Mouse (Mus musculus): ENCODE results near the gene Slc27a3. TPM values are rescaled to one million over a fixed set of nuclear protein-coding genes. Genes with fewer than 3 reads are reported as not detected.
"Not testable (repeated sequence)": the region's sequence is repeated elsewhere in the genome, so short reads cannot be mapped to it uniquely, and the experiment has no call there.

Slc27a3 gene
- polyA plus RNA-seq, 1 experiment from 2014 or later: 4.3 TPM

GRCm38 (mm10) chr3:90369041-90369440 is 20.7 kb downstream of the Slc27a3 start:
- ATAC-seq (ENCODE audit: insufficient number of reproducible peaks, insufficient read depth, low FRiP score, low read depth): no peak
- Histone ChIP-seq H3K9me3 (ENCODE audit: control insufficient read depth, low read length) (no peaks in the 10 kb centered on the region), H3K27ac (replicated peaks in 1 of 2; ENCODE audit: control insufficient read depth in 1 of 2, insufficient read depth in 1 of 2, low read depth in 2 of 2, low read length in 2 of 2) (no peak overlapping the region), H3K4me2 (ENCODE audit: low read length) (no peak overlapping the region), H3K4me3 (ENCODE audit: control insufficient read depth in 1 of 2, insufficient read depth in 1 of 2, low read depth in 1 of 2, low read length in 2 of 2) (no peak overlapping the region), H3K27me3 (ENCODE audit: control insufficient read depth, insufficient read depth, low read length) (no peaks in the 10 kb centered on the region), H3K9ac (ENCODE audit: low read length) (no peak overlapping the region), H3K4me1 (ENCODE audit: control insufficient read depth in 2 of 2, insufficient read depth in 2 of 2, low read length in 2 of 2) (no peaks in the 10 kb centered on the region), H3K36me3 (ENCODE audit: control insufficient read depth, insufficient read depth, low read length) (no peaks in the 10 kb centered on the region)
- 19% methylated on average over 2 of the region's 2 CpGs for WGBS

- H3K36me3 ChIP-seq (ENCODE audit: control insufficient read depth, insufficient read depth, low read length): peaks cover 3% of the 10 kb centered on the region; the same call in 1 of the 2 replicates
- ATAC-seq (ENCODE audit: insufficient number of reproducible peaks, insufficient read depth, low FRiP score, low read depth): no peak
- H3K4me2 ChIP-seq (ENCODE audit: low read length): no peak overlapping the region
- H3K9me3 ChIP-seq (ENCODE audit: control insufficient read depth, low read length): no peaks in the 10 kb centered on the region
- H3K27me3 ChIP-seq (ENCODE audit: control insufficient read depth, insufficient read depth, low read length): no peaks in the 10 kb centered on the region
- 82% methylated on average over 5 of the region's 5 CpGs for WGBS
- H3K4me3 ChIP-seq (ENCODE audit: control insufficient read depth in 1 of 2, insufficient read depth in 1 of 2, low read depth in 1 of 2, low read length in 2 of 2): no peak overlapping the region
- no peak overlapping the region for H3K9ac ChIP-seq (ENCODE audit: low read length)
- H3K27ac ChIP-seq (replicated peaks in 1 of 2; ENCODE audit: control insufficient read depth in 1 of 2, insufficient read depth in 1 of 2, low read depth in 2 of 2, low read length in 2 of 2): no peak overlapping the region
- H3K4me1 ChIP-seq (ENCODE audit: control insufficient read depth in 2 of 2, insufficient read depth in 2 of 2, low read length in 2 of 2): no peaks in the 10 kb centered on the region
These were observed 22.6 kb downstream of the Slc27a3 start for GRCm38 (mm10) chr3:90367001-90367632.

- no peak overlapping the region for H3K9ac ChIP-seq (ENCODE audit: low read length)
- no peak overlapping the region for H3K4me2 ChIP-seq (ENCODE audit: low read length)
- H3K27ac ChIP-seq (replicated peaks in 1 of 2; ENCODE audit: control insufficient read depth in 1 of 2, insufficient read depth in 1 of 2, low read depth in 2 of 2, low read length in 2 of 2): no peak overlapping the region
- no peak for ATAC-seq (ENCODE audit: insufficient number of reproducible peaks, insufficient read depth, low FRiP score, low read depth)
- no peaks in the 10 kb centered on the region for H3K9me3 ChIP-seq (ENCODE audit: control insufficient read depth, low read length)
- 64% methylated on average over 2 of the region's 2 CpGs for WGBS
- H3K27me3 ChIP-seq (ENCODE audit: control insufficient read depth, insufficient read depth, low read length): no peaks in the 10 kb centered on the region
- peaks cover 44% of the 10 kb centered on the region for H3K36me3 ChIP-seq (ENCODE audit: control insufficient read depth, insufficient read depth, low read length)
- no peaks in the 10 kb centered on the region for H3K4me1 ChIP-seq (ENCODE audit: control insufficient read depth in 2 of 2, insufficient read depth in 2 of 2, low read length in 2 of 2)
- H3K4me3 ChIP-seq (ENCODE audit: control insufficient read depth in 1 of 2, insufficient read depth in 1 of 2, low read depth in 1 of 2, low read length in 2 of 2): no peak overlapping the region
These were observed 27.4 kb downstream of the Slc27a3 start for GRCm38 (mm10) chr3:90362346-90362745.

- Histone ChIP-seq H3K27ac (replicated peaks in 1 of 2; ENCODE audit: control insufficient read depth in 1 of 2, insufficient read depth in 1 of 2, low read depth in 2 of 2, low read length in 2 of 2) (no peak overlapping the region), H3K27me3 (ENCODE audit: control insufficient read depth, insufficient read depth, low read length) (no peaks in the 10 kb centered on the region), H3K4me2 (ENCODE audit: low read length) (no peak overlapping the region), H3K9ac (ENCODE audit: low read length) (no peak overlapping the region), H3K9me3 (ENCODE audit: control insufficient read depth, low read length) (no peaks in the 10 kb centered on the region), H3K36me3 (ENCODE audit: control insufficient read depth, insufficient read depth, low read length) (peaks cover 53% of the 10 kb centered on the region), H3K4me3 (ENCODE audit: control insufficient read depth in 1 of 2, insufficient read depth in 1 of 2, low read depth in 1 of 2, low read length in 2 of 2) (no peak overlapping the region), H3K4me1 (ENCODE audit: control insufficient read depth in 2 of 2, insufficient read depth in 2 of 2, low read length in 2 of 2) (no peaks in the 10 kb centered on the region)
- 86% methylated on average over 4 of the region's 4 CpGs for WGBS
- no peak for ATAC-seq (ENCODE audit: insufficient number of reproducible peaks, insufficient read depth, low FRiP score, low read depth)
These were observed 28.3 kb downstream of the Slc27a3 start for GRCm38 (mm10) chr3:90361476-90361875.

- Histone ChIP-seq H3K27me3 (ENCODE audit: control insufficient read depth, insufficient read depth, low read length) (no peaks in the 10 kb centered on the region), H3K36me3 (ENCODE audit: control insufficient read depth, insufficient read depth, low read length) (peaks cover 75% of the 10 kb centered on the region), H3K4me3 (ENCODE audit: control insufficient read depth in 1 of 2, insufficient read depth in 1 of 2, low read depth in 1 of 2, low read length in 2 of 2) (no peak overlapping the region), H3K27ac (replicated peaks in 1 of 2; ENCODE audit: control insufficient read depth in 1 of 2, insufficient read depth in 1 of 2, low read depth in 2 of 2, low read length in 2 of 2) (no peak overlapping the region), H3K4me1 (ENCODE audit: control insufficient read depth in 2 of 2, insufficient read depth in 2 of 2, low read length in 2 of 2) (no peaks in the 10 kb centered on the region), H3K9ac (ENCODE audit: low read length) (no peak overlapping the region), H3K9me3 (ENCODE audit: control insufficient read depth, low read length) (no peaks in the 10 kb centered on the region), H3K4me2 (ENCODE audit: low read length) (no peak overlapping the region)
- WGBS: 89% methylated on average over 1 of the region's 1 CpGs
- no peak for ATAC-seq (ENCODE audit: insufficient number of reproducible peaks, insufficient read depth, low FRiP score, low read depth)
These were observed 30.5 kb downstream of the Slc27a3 start for GRCm38 (mm10) chr3:90359230-90359629.

GRCm38 (mm10) chr3:90357959-90358358 is 31.8 kb downstream of the Slc27a3 start:
- WGBS: 71% methylated on average over 7 of the region's 7 CpGs

GRCm38 (mm10) chr3:90347847-90348246 is 41.9 kb downstream of the Slc27a3 start:
- Histone ChIP-seq H3K9ac (ENCODE audit: low read length) (no peak overlapping the region), H3K27me3 (ENCODE audit: control insufficient read depth, insufficient read depth, low read length) (no peaks in the 10 kb centered on the region), H3K4me2 (ENCODE audit: low read length) (no peak overlapping the region), H3K36me3 (ENCODE audit: control insufficient read depth, insufficient read depth, low read length) (peaks cover 62% of the 10 kb centered on the region), H3K27ac (replicated peaks in 1 of 2; ENCODE audit: control insufficient read depth in 1 of 2, insufficient read depth in 1 of 2, low read depth in 2 of 2, low read length in 2 of 2) (no peak overlapping the region), H3K9me3 (ENCODE audit: control insufficient read depth, low read length) (no peaks in the 10 kb centered on the region), H3K4me1 (ENCODE audit: control insufficient read depth in 2 of 2, insufficient read depth in 2 of 2, low read length in 2 of 2) (no peaks in the 10 kb centered on the region), H3K4me3 (ENCODE audit: control insufficient read depth in 1 of 2, insufficient read depth in 1 of 2, low read depth in 1 of 2, low read length in 2 of 2) (no peak overlapping the region)
- ATAC-seq (ENCODE audit: insufficient number of reproducible peaks, insufficient read depth, low FRiP score, low read depth): no peak
- 95% methylated on average over 4 of the region's 4 CpGs for WGBS

More at GRCm38 (mm10) chr3:90357959-90358358, 31.8 kb downstream of the Slc27a3 start:
- H3K27me3 ChIP-seq (ENCODE audit: control insufficient read depth, insufficient read depth, low read length): no peaks in the 10 kb centered on the region
- no peak overlapping the region for H3K9ac ChIP-seq (ENCODE audit: low read length)
- no peaks in the 10 kb centered on the region for H3K4me1 ChIP-seq (ENCODE audit: control insufficient read depth in 2 of 2, insufficient read depth in 2 of 2, low read length in 2 of 2)
- H3K36me3 ChIP-seq (ENCODE audit: control insufficient read depth, insufficient read depth, low read length): peaks cover 88% of the 10 kb centered on the region
- ATAC-seq (ENCODE audit: insufficient number of reproducible peaks, insufficient read depth, low FRiP score, low read depth): no peak
- no peak overlapping the region for H3K4me2 ChIP-seq (ENCODE audit: low read length)
- H3K27ac ChIP-seq (replicated peaks in 1 of 2; ENCODE audit: control insufficient read depth in 1 of 2, insufficient read depth in 1 of 2, low read depth in 2 of 2, low read length in 2 of 2): no peak overlapping the region
- H3K9me3 ChIP-seq (ENCODE audit: control insufficient read depth, low read length): no peaks in the 10 kb centered on the region
- H3K4me3 ChIP-seq (ENCODE audit: control insufficient read depth in 1 of 2, insufficient read depth in 1 of 2, low read depth in 1 of 2, low read length in 2 of 2): no peak overlapping the region

GRCm38 (mm10) chr3:90342853-90343252 is 46.9 kb downstream of the Slc27a3 start:
- ATAC-seq (ENCODE audit: insufficient number of reproducible peaks, insufficient read depth, low FRiP score, low read depth); H3K4me2 ChIP-seq (ENCODE audit: low read length); H3K27me3 ChIP-seq (ENCODE audit: control insufficient read depth, insufficient read depth, low read length); H3K4me3 ChIP-seq (ENCODE audit: control insufficient read depth in 1 of 2, insufficient read depth in 1 of 2, low read depth in 1 of 2, low read length in 2 of 2); H3K4me1 ChIP-seq (ENCODE audit: control insufficient read depth in 2 of 2, insufficient read depth in 2 of 2, low read length in 2 of 2); H3K9me3 ChIP-seq (ENCODE audit: control insufficient read depth, low read length); H3K27ac ChIP-seq (replicated peaks in 1 of 2; ENCODE audit: control insufficient read depth in 1 of 2, insufficient read depth in 1 of 2, low read depth in 2 of 2, low read length in 2 of 2); H3K9ac ChIP-seq (ENCODE audit: low read length): not testable (repeated sequence)
- 75% methylated on average over 2 of the region's 2 CpGs for WGBS
- peaks cover 38% of the 10 kb centered on the region for H3K36me3 ChIP-seq (ENCODE audit: control insufficient read depth, insufficient read depth, low read length)

Measured in heart, embryonic 14.5 days (tissue).